Mouse (Mus musculus): Measurements from ENCODE around the gene Pdcd2. TPM values are rescaled to one million over a fixed set of nuclear protein-coding genes. Genes with fewer than 3 reads are reported as not detected.

Pdcd2 gene
- polyA plus RNA-seq, 1 experiment: 35.0 TPM

- no peak for TF ChIP-seq POLR2A (IDR thresholded peaks at IDR 0.05; ENCODE audit: borderline replicate concordance, extremely low read depth, insufficient read depth, insufficient read length, poor library complexity, severe bottlenecking)
- peak; percentile 17 for DNase-seq (ENCODE audit: low read depth)
Measured at GRCm38 (mm10) chr17:15535943-15536342, 8.8 kb upstream of the Pdcd2 start.

DNA sequence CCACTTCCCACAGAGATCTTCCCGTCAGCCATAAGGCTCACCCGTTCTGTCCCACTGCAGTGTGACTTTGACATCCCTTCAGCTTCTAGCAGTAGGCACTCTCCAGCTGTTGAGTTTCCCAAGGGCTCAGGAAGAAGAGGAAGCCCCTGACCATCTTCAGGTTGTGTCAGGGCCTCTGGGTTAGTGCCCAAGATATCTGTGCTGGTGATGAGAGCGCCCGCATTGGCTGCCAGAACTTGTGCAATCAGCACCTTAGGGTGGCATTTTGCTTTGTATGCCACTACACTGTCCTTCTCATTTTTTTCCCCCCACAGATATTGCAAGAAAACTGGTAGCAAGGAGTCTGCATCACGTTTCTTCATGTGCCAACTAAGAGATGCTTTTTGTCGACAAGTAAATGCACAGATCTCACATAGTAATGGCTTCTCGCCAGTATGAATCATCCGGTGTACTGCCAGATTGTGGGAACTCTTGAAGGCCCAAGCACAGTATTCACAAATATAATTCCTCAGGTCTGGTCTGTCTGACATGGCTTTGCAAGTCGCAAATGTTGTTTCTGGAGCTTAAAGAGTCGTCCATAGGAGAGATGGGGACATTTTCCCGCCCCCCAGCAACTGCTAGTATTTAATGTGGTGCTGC is 8.2 kb upstream of the Pdcd2 start:
- DNase-seq (ENCODE audit: low read depth): peak; percentile 57
- no peak for TF ChIP-seq CTCF (IDR thresholded peaks at IDR 0.05; ENCODE audit: borderline replicate concordance, extremely low read depth, insufficient read depth, insufficient read length)
- no peak for TF ChIP-seq POLR2A (IDR thresholded peaks at IDR 0.05; ENCODE audit: borderline replicate concordance, extremely low read depth, insufficient read depth, insufficient read length, poor library complexity, severe bottlenecking)

GRCm38 (mm10) chr17:15530141-15530540 is 3.0 kb upstream of the Pdcd2 start:
- TF ChIP-seq CTCF (IDR thresholded peaks at IDR 0.05; ENCODE audit: borderline replicate concordance, extremely low read depth, insufficient read depth, insufficient read length) (peak; percentile 66), POLR2A (IDR thresholded peaks at IDR 0.05; ENCODE audit: borderline replicate concordance, extremely low read depth, insufficient read depth, insufficient read length, poor library complexity, severe bottlenecking) (no peak)
- peak; percentile 82 for DNase-seq (ENCODE audit: low read depth)

- DNase-seq (ENCODE audit: low read depth): no peak
- TF ChIP-seq POLR2A (IDR thresholded peaks at IDR 0.05; ENCODE audit: borderline replicate concordance, extremely low read depth, insufficient read depth, insufficient read length, poor library complexity, severe bottlenecking) (no peak), CTCF (IDR thresholded peaks at IDR 0.05; ENCODE audit: borderline replicate concordance, extremely low read depth, insufficient read depth, insufficient read length) (no peak)
Measured at GRCm38 (mm10) chr17:15528887-15529286, 1.8 kb upstream of the Pdcd2 start.

GRCm38 (mm10) chr17:15527811-15528136 is 673 bp upstream of the Pdcd2 start:
- TF ChIP-seq CTCF (IDR thresholded peaks at IDR 0.05; ENCODE audit: borderline replicate concordance, extremely low read depth, insufficient read depth, insufficient read length) (no peak), POLR2A (IDR thresholded peaks at IDR 0.05; ENCODE audit: borderline replicate concordance, extremely low read depth, insufficient read depth, insufficient read length, poor library complexity, severe bottlenecking) (no peak)
- no peak for DNase-seq (ENCODE audit: low read depth)

DNA sequence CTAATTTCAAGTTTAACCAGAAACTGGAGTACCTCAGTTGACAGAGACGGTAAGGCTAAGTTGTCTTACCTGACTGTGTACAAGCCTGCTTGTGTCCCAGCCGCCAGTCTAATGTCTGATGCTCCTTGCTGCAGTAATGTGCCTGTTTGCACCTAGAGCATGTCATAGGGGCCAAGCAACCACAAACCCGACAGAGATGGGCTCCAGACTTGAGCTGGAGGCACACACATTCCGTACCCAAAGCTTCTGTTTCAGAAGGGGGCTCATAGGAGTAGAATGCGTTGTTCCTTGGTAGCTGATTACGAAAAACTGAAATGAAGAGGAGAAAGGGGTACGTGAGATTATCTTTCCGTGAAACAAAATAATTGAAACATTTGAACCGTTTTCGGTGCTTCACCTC is 797 bp downstream of the Pdcd2 start:
- DNase-seq (ENCODE audit: low read depth): peak; percentile 19
- TF ChIP-seq POLR2A (IDR thresholded peaks at IDR 0.05; ENCODE audit: borderline replicate concordance, extremely low read depth, insufficient read depth, insufficient read length, poor library complexity, severe bottlenecking) (no peak), CTCF (IDR thresholded peaks at IDR 0.05; ENCODE audit: borderline replicate concordance, extremely low read depth, insufficient read depth, insufficient read length) (no peak)

- TF ChIP-seq CTCF (IDR thresholded peaks at IDR 0.05; ENCODE audit: borderline replicate concordance, extremely low read depth, insufficient read depth, insufficient read length) (no peak), POLR2A (IDR thresholded peaks at IDR 0.05; ENCODE audit: borderline replicate concordance, extremely low read depth, insufficient read depth, insufficient read length, poor library complexity, severe bottlenecking) (no peak)
- DNase-seq (ENCODE audit: low read depth): no peak
Measured at GRCm38 (mm10) chr17:15518766-15519165, 8.3 kb downstream of the Pdcd2 start.

GRCm38 (mm10) chr17:15518186-15518585 is 8.9 kb downstream of the Pdcd2 start:
- DNase-seq (ENCODE audit: low read depth): no peak
- TF ChIP-seq CTCF (IDR thresholded peaks at IDR 0.05; ENCODE audit: borderline replicate concordance, extremely low read depth, insufficient read depth, insufficient read length) (no peak), POLR2A (IDR thresholded peaks at IDR 0.05; ENCODE audit: borderline replicate concordance, extremely low read depth, insufficient read depth, insufficient read length, poor library complexity, severe bottlenecking) (no peak)

GRCm38 (mm10) chr17:15517776-15518175 is 9.3 kb downstream of the Pdcd2 start:
- no peak for DNase-seq (ENCODE audit: low read depth)

DNA sequence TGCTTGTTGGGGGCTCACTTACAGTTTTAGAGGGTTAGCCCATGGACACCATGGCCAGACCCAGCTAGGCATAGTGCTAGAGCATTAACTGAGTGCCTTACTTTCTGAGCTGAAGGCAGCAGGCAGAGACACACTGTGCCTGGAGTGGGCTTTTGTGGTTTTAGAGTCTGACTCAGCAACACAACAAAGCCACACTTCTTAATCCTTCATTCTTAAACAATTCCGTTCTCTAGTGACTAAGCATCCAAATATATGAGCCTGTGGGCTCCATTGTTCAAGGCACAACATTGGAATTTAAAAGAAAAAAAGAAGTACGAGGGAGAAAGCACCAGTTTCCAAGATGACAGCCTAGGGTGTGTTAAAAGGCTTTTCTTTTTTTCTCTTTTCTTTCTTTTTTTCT is 16.4 kb downstream of the Pdcd2 start:
- DNase-seq (ENCODE audit: low read depth): no peak
- no peak for TF ChIP-seq POLR2A (IDR thresholded peaks at IDR 0.05; ENCODE audit: borderline replicate concordance, extremely low read depth, insufficient read depth, insufficient read length, poor library complexity, severe bottlenecking)
- TF ChIP-seq CTCF (IDR thresholded peaks at IDR 0.05; ENCODE audit: borderline replicate concordance, extremely low read depth, insufficient read depth, insufficient read length): no peak

More at GRCm38 (mm10) chr17:15517776-15518175, 9.3 kb downstream of the Pdcd2 start:
- no peak for TF ChIP-seq POLR2A (IDR thresholded peaks at IDR 0.05; ENCODE audit: borderline replicate concordance, extremely low read depth, insufficient read depth, insufficient read length, poor library complexity, severe bottlenecking)
- no peak for TF ChIP-seq CTCF (IDR thresholded peaks at IDR 0.05; ENCODE audit: borderline replicate concordance, extremely low read depth, insufficient read depth, insufficient read length)

- DNase-seq (ENCODE audit: low read depth): peak; percentile 99
- TF ChIP-seq CTCF (IDR thresholded peaks at IDR 0.05; ENCODE audit: borderline replicate concordance, extremely low read depth, insufficient read depth, insufficient read length) (no peak), POLR2A (IDR thresholded peaks at IDR 0.05; ENCODE audit: borderline replicate concordance, extremely low read depth, insufficient read depth, insufficient read length, poor library complexity, severe bottlenecking) (peak; percentile 33; the same call in 1 of the 2 replicates)
Measured at GRCm38 (mm10) chr17:15499656-15500394, 27.3 kb downstream of the Pdcd2 start, which contains the start of the genes Psmb1 and Tbp. TSS of gene Psmb1 (minus strand) at chr17:15499751. TSS of gene Tbp (plus strand) at chr17:15499888.

GRCm38 (mm10) chr17:15498753-15499113 is 28.4 kb downstream of the Pdcd2 start:
- no peak for TF ChIP-seq POLR2A (IDR thresholded peaks at IDR 0.05; ENCODE audit: borderline replicate concordance, extremely low read depth, insufficient read depth, insufficient read length, poor library complexity, severe bottlenecking)
- no peak for DNase-seq (ENCODE audit: low read depth)

Data from brain, embryonic 14.5 days (tissue).